Mouse (Mus musculus) spleen, adult 12 weeks (tissue): ENCODE data around the gene Olfr194.
"Not testable (repeated sequence)": the region's sequence is repeated elsewhere in the genome, so short reads cannot be mapped to it uniquely, and the experiment has no call there.

Source experiments
- DNase-seq: peaks from one replicate; pipeline ENCODE4 v3.0.0; 2022; ENCODE audit warnings: low spot score

The Olfr194 gene

GRCm38 (mm10) chr16:59120969-59121368 is at the start of gene Olfr194:
TSS of gene Olfr194 (minus strand) at chr16:59121069.
- DNase-seq = no peak

- no peak for DNase-seq
These were observed 49.5 kb upstream of the Olfr194 start, which contains the start of gene Olfr196 for GRCm38 (mm10) chr16:59170354-59170753. TSS of gene Olfr196 (minus strand) at chr16:59170454.

GRCm38 (mm10) chr16:59151996-59152395 is 31.1 kb upstream of the Olfr194 start:
- no peak for DNase-seq

GRCm38 (mm10) chr16:59146746-59147145 is 25.9 kb upstream of the Olfr194 start, which contains the start of gene Olfr195:
TSS of gene Olfr195 (plus strand) at chr16:59147046.
- DNase-seq = no peak

- no peak for DNase-seq
These were observed 20.2 kb upstream of the Olfr194 start for GRCm38 (mm10) chr16:59141105-59141504.

- no peak for DNase-seq
These were observed 9.9 kb upstream of the Olfr194 start for GRCm38 (mm10) chr16:59130740-59131139.

GRCm38 (mm10) chr16:59111781-59112180 is 9.1 kb downstream of the Olfr194 start, which contains the start of gene Olfr193:
TSS of gene Olfr193 (minus strand) at chr16:59111881.
- no peak for DNase-seq

- not testable (repeated sequence) for DNase-seq
These were observed 12.3 kb downstream of the Olfr194 start for GRCm38 (mm10) chr16:59108522-59108921.

- DNase-seq = no peak
These were observed 15.6 kb downstream of the Olfr194 start for GRCm38 (mm10) chr16:59105312-59105711.

GRCm38 (mm10) chr16:59089722-59090121 is 31.1 kb downstream of the Olfr194 start, which contains the start of gene Olfr191:
TSS of gene Olfr191 (minus strand) at chr16:59089822.
- not testable (repeated sequence) for DNase-seq

- DNase-seq = not testable (repeated sequence)
These were observed 39.8 kb downstream of the Olfr194 start for GRCm38 (mm10) chr16:59081113-59081512.

GRCm38 (mm10) chr16:59077905-59078304 is 43.0 kb downstream of the Olfr194 start, which contains the start of gene Olfr190:
TSS of gene Olfr190 (minus strand) at chr16:59078005.
- DNase-seq = no peak

GRCm38 (mm10) chr16:59073520-59073919 is 47.3 kb downstream of the Olfr194 start:
- no peak for DNase-seq

- DNase-seq = no peak
These were observed 49.1 kb downstream of the Olfr194 start for GRCm38 (mm10) chr16:59071755-59072154.
